Mouse (Mus musculus): ENCODE results near the gene Acsl3. TPM values are rescaled to one million over a fixed set of nuclear protein-coding genes. Genes with fewer than 3 reads are reported as not detected.

Acsl3 gene
- polyA plus RNA-seq, 2 experiments: 39.7 to 64.8 TPM

- Histone ChIP-seq H3K27ac (replicated peaks; ENCODE audit: low read depth, low read length) (no peak overlapping the region), H3K4me1 (ENCODE audit: control insufficient read depth, insufficient read depth, low read length) (no peaks in the 10 kb centered on the region), H3K4me3 (replicated peaks; ENCODE audit: low read length) (no peak overlapping the region), H3K4me2 (replicated peaks; ENCODE audit: low read depth, low read length, severe bottlenecking) (no peak overlapping the region), H3K9ac (ENCODE audit: low read depth, low read length, severe bottlenecking) (no peak overlapping the region), H3K27me3 (ENCODE audit: control insufficient read depth, insufficient read depth, low read length) (no peaks in the 10 kb centered on the region), H3K36me3 (ENCODE audit: control insufficient read depth, insufficient read depth, low read length) (no peaks in the 10 kb centered on the region), H3K9me3 (ENCODE audit: control insufficient read depth, low read length) (no peaks in the 10 kb centered on the region)
- no peak for TF ChIP-seq POLR2A (IDR thresholded peaks at IDR 0.05; ENCODE audit: borderline replicate concordance, extremely low read depth, insufficient read depth, insufficient read length)
- WGBS: 85% methylated on average over 4 of the region's 4 CpGs
- DNase-seq (ENCODE audit: low spot score) (no peak), ATAC-seq (ENCODE audit: low FRiP score, low read depth) (no peak)
These were observed 85.7 kb downstream of the Acsl3 start for GRCm38 (mm10) chr1:78743318-78743717.

- WGBS: 55% methylated on average over 5 of the region's 5 CpGs
- H3K4me1 ChIP-seq (ENCODE audit: control insufficient read depth, insufficient read depth, low read length): no peaks in the 10 kb centered on the region
- no peak for TF ChIP-seq POLR2A (IDR thresholded peaks at IDR 0.05; ENCODE audit: borderline replicate concordance, extremely low read depth, insufficient read depth, insufficient read length)
- no peaks in the 10 kb centered on the region for H3K9me3 ChIP-seq (ENCODE audit: control insufficient read depth, low read length)
- H3K27ac ChIP-seq (replicated peaks; ENCODE audit: low read depth, low read length): 0 out of 2 replicates have a peak overlapping the region, but pooled peaks have one; percentile 26
- no peaks in the 10 kb centered on the region for H3K27me3 ChIP-seq (ENCODE audit: control insufficient read depth, insufficient read depth, low read length)
- no peak overlapping the region for H3K9ac ChIP-seq (ENCODE audit: low read depth, low read length, severe bottlenecking)
- no peak overlapping the region for H3K4me3 ChIP-seq (replicated peaks; ENCODE audit: low read length)
- DNase-seq (ENCODE audit: low spot score) (peak; percentile 18), ATAC-seq (ENCODE audit: low FRiP score, low read depth) (peak; percentile 65)
- no peaks in the 10 kb centered on the region for H3K36me3 ChIP-seq (ENCODE audit: control insufficient read depth, insufficient read depth, low read length)
- no peak overlapping the region for H3K4me2 ChIP-seq (replicated peaks; ENCODE audit: low read depth, low read length, severe bottlenecking)
These were observed 87.7 kb downstream of the Acsl3 start for GRCm38 (mm10) chr1:78745230-78745777.

Other genes with a start within 250 kb of the Acsl3 start
- 49.6 and 60.3 TPM in 2 replicates for gene Farsb, start 168.9 kb upstream of the Acsl3 start, polyA plus RNA-seq (2012; rRNA removed)
- 124 and 131 TPM in 2 replicates for gene Farsb, start 168.9 kb upstream of the Acsl3 start, polyA plus RNA-seq (2014; fragmentation: Nextera tagmentation; extraction: Ambion mirVana)
- gene Mogat1, start 146.8 kb upstream of the Acsl3 start, polyA plus RNA-seq (2012; rRNA removed): 0.18 and 0.41 TPM in 2 replicates
- gene Mogat1, start 146.8 kb upstream of the Acsl3 start, polyA plus RNA-seq (2014; fragmentation: Nextera tagmentation; extraction: Ambion mirVana): 0.37 and 0.54 TPM in 2 replicates
- 0.58 and 0.72 TPM in 2 replicates for gene BC035947, start 145.7 kb upstream of the Acsl3 start, polyA plus RNA-seq (2012; rRNA removed)
- gene BC035947, start 145.7 kb upstream of the Acsl3 start, polyA plus RNA-seq (2014; fragmentation: Nextera tagmentation; extraction: Ambion mirVana): 0.06 and 0.33 TPM in 2 replicates
- gene Utp14b, start 213 bp downstream of the Acsl3 start, polyA plus RNA-seq (2012; rRNA removed): 3.8 and 4.5 TPM in 2 replicates
- 3.9 and 4.6 TPM in 2 replicates for gene Utp14b, start 213 bp downstream of the Acsl3 start, polyA plus RNA-seq (2014; fragmentation: Nextera tagmentation; extraction: Ambion mirVana)
- gene Kcne4, start 158.9 kb downstream of the Acsl3 start, polyA plus RNA-seq (2012; rRNA removed): 9.0 TPM in 2 replicates
- 18.3 and 21.2 TPM in 2 replicates for gene Kcne4, start 158.9 kb downstream of the Acsl3 start, polyA plus RNA-seq (2014; fragmentation: Nextera tagmentation; extraction: Ambion mirVana)

Measured in limb, embryonic 14.5 days (tissue).